Mouse (Mus musculus) gonadal fat pad, adult 2 months (tissue): ENCODE measurements around the gene Paqr9. TPM values are rescaled to one million over a fixed set of nuclear protein-coding genes. Genes with fewer than 3 reads are reported as not detected.

ENCODE experiments used
- DNase-seq: peaks from one replicate; pipeline ENCODE4 v3.0.0-alpha.2; 2012; ENCODE audit warnings: low read depth
- polyA plus RNA-seq: library from polyadenylated mRNA; depleted of rRNA; stranded (reverse); fragments of >200 nt; gene quantifications from 2 replicates; pipeline ENCODE4 v1.2.3, GENCODE M21; 2012

Paqr9 gene
- polyA plus RNA-seq, 1 experiment = 28.0 TPM

DNA sequence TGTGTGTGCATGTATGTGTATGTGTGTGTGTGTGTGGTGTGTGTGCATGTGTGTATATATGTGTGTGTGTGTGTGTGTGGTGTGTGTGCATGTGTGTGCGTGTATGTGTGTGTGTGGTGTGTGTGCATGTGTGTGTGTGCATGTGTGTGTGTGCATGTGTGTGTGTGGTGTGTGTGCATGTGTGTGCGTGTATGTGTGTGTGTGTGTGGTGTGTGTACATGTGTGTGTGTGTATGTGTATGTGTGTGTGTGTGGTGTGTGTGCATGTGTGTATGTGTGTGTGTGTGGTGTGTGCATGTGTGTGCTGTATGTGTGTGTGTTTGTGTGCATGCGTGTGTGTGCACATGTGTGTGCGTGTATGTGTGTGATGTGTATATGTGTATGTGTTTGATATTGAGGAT, 14.9 kb upstream of the Paqr9 start:
- DNase-seq = no peak

DNA sequence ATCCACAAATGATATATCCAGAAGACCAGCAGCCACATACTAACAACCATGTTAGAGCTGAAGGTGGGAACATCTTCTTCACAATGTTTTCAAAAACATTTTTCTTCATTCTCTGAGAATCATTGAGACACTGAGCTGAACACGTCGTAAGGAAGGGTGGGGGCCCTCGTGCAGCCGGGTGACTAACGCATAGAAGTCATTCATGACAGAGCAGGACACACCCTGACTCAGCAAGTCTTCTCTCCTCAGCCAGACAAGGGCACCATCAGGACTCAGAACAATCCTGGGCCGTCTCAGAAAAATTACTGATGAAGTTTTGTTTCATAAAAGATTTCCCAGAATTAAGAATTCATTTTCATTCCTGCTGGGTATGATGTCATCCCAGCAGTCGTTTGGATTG, 12.8 kb upstream of the Paqr9 start:
- no peak for DNase-seq

DNA sequence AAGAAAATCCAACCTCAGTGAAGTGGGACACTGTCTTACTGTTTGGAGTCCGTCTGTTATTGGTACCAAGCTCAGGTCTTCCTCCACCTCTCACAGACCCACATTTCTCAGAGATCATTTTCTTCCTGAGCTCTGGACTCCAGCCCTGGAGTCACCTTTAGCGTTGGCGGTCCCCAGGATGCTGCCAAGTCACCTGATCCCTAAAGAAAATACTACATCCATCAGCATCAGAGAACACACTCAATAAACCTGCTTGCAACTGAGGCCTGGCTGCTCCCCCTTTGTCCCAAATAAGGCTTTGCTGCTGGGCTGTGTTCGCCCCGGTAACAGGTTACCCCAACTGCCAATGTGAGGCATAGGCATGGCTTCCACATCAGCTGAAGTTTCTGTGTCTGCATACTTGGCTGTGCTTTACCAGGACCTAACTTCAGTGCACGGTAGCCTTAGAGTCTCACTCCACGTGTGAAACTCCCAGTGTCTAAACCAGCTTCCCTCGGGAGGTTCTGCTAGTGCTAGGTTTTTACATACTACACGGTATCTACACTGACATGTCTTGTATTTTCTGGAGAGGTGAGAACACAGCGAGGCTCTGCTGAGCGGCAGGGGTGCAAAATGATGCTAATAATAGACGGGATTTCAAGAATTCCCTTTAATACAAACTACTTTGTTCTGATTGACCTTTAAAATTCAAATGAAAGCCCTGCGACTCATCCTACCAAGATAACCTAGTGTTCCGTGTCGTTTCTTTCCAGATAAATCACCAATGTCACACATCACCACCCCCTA, 9.6 kb upstream of the Paqr9 start:
- DNase-seq = no peak

DNA sequence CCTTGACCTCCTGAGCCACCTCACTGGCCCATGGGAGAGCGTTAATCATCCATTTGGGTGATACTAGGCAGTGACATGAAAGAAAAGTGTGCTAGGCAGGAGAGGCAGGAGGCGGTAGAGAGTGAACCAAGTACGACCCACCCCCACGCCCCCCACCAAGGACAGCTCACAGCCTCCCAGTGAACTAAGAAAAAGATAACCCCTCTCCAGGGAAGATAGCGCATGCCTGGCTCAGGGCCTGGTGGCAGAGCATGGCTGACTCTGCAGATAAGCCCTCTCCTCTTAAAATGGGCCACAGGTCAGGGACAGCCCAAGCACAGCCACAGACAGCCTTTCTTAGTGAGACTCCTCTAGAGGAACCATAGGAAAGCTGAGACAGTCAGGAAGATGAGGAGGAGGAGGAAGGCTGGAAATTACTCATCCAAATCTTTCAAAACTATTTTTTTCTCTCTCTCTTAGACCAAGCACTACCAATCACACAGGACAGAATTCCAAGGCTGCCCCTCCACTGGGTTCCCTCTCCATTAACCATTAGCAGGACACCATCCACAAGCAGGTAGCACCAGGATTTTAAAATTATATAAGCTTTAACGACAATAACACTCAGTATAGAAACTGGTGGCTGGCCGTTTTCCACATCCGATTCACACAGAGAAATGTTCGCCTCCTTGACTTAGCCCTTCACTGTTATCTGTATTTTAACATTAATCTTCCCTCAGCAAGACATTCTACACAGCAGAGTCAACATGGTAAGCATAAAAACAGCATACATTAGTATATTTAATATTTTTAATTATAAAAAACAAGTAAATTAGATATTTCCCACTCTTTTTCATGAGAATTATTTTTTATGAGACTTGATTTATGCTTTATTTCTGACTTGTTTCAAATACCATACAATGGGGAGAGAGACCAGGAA, 8.3 kb upstream of the Paqr9 start:
- DNase-seq = no peak

DNA sequence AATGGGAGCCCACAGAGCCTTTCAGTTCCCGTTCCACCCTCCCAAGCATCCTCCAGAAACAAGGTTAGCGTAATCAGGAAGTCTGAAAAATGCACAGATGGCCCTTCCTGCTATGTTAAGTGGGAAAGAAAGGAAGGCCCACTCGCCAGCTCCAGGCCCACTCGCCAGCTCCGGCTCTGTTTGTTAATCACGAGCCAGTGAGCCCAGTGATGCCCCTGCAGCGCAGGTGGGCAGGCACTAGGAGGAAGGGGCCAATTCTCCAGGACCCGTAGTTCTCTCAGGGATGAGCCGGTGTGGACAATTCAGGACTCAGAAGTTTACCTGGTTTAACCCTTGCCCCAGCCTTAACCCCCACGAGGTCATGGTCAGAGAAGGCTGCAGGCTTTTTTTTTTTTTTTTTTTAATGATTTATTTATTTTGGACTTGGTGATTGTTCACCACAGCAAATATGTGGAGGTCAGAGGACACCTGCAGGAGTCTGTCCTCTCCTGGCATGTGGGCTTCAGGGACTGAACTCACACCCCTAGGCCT, 7.2 kb upstream of the Paqr9 start:
- DNase-seq = no peak

DNA sequence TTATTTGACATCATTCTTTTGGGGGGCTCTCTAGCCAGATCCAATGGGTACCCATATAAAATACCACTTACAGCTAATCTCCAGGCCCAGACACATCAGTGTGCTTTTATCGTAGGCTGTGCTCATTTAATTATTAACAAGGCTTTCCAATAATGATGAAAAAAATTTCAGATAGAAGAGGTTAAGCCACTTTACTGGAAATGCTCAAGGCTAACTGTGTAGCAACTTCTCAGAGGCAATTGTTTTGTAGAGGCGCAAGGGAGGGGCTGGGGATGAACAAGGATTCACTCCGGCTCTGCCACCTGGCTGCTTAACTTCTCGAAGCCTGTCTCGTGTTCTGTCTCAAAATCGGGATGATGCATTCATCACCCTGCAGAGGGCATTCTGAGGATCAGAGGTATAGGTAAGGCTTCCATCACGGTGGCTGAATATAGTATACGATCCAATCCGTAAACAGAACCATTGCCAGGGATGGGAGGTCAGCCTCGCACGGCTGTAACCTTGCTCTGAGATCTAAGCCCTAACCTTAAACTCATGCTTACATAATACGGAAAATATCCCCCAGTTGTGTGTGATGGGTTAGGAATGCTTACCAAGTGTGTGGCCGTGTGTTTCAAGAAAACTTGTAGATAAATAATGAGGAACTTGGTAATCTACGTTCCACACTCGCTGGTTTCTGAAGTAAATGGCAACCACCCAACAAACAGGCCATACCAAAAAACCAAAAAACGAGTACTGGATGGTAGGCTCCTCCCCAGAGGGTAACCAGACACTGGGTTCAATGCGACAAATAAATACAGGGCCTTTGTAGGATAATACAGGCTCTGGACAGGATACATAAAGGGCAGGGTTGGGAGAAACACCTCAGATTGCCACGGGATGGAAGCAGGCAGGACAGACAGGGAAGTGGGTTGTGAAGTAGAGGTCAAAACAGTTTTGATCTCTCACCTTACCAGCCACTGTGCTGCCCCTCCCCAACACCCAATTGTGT, 4.9 kb upstream of the Paqr9 start:
- DNase-seq = no peak

DNA sequence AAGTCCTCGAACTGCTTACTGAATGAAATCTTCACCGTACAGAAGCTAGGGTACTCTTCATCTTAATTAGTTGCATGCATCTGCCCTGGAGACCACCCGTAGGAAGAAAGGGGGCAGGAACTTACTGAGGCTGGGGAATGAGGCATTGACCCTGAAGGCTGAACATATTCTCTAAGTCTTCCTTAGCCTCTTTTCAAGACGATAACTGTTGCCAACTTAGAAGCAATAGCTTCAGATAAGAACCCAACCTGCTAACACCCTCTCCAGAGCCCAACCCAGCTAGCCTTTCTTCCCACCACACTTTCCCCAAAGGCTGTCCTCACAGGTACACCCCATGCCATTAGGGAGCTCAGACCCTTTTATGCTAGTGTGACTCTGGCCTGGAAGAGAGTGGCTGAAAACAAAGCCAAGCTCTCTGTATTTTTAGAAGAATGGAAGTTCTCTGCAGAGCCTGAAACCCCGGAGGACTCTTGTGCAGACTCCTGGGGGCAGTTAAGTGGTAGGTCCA, 4.2 kb upstream of the Paqr9 start:
- DNase-seq = no peak

DNA sequence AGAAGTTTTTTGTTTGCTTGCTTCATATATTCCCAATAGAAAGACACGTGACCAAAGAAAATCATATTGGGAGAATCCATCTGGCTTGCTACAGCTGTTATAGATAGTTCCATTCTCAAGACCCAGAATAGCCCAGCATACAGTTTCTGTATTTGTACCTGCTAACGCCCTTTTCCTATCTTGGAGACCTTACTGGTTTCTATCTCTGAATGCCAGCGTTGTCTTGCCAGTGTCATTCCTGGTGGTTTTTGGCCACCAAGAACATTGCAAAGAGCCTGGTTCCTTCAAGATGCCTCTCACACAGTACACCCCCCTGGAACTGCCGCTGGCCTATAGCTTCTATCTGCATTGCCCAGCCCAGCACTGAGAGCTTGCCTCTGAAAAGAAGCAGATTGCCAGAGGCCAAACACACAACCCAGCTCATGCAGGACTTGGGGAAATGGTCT, 3.4 kb upstream of the Paqr9 start:
- DNase-seq = no peak

DNA sequence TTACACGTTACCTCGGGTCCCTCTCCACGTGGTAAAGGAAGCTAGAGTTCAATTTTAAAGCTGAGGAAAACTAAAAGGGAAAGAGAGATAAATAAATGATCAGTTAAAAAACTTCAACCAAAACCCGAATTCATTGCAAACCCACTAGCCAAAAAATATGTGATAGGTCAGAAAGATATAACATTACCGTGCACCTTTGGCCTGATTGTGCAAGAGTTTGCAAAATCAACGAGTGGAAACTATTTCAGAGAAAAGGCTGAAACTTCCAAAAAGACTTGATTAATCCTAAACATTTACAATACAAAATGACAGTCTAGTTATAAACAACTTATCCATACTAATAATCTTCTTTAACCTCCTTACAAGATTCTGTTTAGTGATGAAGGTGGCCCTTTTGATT, 1.7 kb upstream of the Paqr9 start:
- DNase-seq = no peak

DNA sequence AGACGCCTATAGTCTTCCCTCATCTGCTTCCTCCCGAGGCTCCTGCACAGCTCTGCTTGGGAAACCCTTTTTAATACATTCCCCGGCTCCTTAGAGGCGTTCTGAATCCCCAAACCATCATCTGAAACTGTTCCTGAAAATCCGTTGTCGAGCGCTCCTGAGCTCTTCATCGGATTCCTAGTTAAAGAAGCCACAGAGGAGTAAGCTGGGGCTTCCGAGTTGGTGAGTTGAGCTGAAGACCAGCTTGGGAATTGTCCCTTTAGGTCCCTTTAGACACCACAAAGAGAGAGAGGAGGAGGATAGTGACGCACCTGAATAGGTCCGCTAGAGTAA, 765 bp upstream of the Paqr9 start:
- no peak for DNase-seq

DNA sequence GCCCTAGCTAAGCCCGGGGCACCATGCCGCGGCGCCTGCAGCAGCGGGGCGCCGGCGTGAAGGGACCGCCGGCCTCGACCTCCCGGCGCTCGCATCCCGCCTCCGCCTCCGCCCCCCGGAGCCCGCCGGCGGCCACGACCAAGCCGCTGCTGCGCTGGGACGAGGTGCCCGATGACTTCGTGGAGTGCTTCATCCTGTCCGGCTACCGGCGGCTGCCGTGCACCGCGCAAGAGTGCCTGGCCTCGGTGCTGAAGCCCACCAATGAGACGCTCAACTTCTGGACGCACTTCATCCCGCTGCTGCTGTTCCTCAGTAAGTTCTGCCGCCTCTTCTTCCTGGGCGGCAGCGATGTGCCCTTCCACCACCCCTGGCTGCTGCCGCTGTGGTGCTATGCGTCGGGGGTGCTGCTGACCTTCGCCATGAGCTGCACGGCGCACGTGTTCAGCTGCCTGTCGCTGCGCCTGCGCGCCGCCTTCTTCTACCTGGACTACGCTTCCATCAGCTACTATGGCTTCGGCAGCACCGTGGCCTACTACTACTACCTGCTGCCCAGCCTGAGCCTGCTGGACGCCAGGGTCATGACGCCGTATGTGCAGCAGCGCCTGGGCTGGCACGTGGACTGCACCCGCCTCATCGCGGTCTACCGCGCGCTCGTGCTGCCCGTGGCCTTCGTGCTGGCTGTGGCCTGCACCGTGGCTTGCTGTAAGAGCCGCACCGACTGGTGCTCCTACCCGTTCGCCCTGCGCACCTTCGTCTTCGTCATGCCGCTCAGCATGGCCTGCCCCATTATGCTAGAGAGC, 679 bp downstream of the Paqr9 start:
- DNase-seq = no peak

DNA sequence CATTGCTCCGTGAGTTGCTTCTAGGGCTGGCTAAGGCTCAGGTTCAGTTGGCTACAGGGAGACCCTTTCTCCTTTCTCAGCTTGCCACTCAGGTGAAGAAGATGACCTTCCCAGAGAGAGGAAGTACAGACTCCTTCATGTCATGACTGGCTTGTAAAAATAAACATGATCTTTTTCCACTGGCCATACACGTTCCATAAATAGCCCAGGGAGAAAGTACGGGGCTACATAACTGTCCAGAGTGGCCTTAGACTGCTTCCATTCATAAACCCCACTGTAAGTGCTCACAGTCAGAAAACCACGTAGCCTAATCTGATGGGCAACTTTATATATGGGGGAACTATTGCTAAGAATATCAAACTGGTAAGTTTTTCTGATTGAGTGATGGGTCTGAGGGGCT, 4.6 kb downstream of the Paqr9 start:
- DNase-seq = no peak

DNA sequence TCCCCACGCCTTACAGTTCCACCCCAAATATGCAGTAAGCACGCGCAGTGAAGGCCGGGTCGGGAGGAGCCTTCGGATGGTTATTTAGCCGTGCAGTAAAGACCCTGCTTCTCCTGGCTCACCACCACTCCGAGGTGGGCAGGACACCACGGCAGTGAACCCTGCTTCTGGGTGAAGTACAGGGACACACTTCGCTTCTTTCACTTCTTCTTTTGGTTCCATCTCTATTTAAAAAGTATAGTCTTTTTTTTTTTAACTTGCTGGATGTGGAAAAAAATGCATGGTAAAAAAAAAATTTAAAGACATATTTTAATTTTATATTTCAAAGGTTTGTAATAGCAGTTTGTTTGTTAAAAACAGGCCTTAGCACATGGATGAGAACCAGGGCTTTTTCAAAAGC, 6.9 kb downstream of the Paqr9 start:
- no peak for DNase-seq

DNA sequence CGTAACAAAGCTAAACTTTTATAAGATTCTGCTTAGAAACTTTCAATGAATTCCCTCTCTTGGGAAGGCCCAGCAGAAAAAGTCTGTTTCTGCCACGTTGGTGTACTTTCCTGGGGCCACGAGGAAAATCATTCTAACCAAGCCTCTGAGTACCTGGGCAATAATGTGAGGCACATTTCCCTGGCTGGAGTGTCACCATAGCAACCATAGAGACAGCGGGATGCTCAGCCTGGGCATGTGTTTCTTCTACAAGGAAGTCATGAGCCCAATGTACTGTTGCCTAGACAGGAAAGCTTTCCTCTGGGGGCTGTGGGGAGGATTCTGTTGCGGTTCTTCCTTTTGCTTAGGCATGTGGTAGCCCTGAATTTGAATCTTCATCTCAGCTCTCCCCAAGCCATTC, 7.5 kb downstream of the Paqr9 start:
- no peak for DNase-seq

DNA sequence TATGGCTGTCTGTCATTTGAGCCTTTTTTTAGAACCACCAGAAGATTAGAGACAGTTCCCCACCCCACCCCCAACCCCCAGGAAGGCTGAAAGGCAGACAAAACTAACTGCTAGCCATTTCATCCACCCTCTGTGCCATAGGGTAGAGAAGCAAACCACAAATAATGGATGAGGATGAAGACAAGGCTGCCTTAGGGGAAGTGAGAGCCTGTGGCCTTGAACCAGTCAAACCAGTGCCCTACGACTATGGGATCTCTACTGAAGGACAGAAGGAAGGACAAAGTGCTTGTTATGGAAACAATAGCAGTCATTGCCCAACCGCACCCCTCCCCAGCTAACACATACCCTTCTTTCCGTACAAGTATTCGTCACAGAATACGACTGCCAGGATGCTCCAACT, 9.8 kb downstream of the Paqr9 start:
- no peak for DNase-seq

DNA sequence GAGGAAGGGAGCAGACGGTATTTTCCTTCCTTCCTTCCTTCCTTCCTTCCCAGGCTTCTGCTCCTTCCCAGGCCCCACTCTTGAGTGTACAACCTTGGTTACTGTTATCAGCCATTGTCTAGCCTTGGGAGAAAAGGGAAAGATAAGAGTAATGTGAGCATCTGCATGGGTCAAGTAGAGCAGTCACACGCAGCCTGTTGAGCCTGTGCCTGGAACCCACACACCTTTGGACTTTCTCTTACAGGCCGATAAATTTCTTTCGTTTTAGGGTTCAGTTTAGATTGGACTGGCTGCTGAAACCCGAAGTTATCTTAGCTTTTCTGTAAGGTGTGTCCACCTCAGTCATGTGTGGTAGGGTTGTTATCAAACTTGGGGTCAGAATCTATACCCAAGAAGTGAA, 10.5 kb downstream of the Paqr9 start:
- no peak for DNase-seq

DNA sequence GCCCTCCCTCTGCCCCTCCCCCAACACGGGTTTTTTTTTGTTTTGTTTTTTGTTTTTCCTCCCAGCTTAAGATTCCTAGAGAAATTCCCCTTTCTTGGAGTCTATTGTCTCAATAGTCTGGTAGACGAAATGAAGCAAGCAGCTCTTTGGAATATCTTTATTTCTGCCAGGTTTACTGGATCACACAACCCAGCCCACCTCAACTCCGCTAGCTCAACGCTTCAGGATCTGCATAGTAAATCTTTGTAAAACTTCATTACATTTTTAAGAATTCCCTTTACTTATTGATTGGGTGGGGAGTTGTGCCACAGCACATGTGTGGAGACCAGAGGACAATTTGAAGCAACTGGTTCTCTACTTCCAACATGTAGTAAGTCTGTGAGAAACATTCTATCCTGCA, 11.1 kb downstream of the Paqr9 start:
- no peak for DNase-seq

DNA sequence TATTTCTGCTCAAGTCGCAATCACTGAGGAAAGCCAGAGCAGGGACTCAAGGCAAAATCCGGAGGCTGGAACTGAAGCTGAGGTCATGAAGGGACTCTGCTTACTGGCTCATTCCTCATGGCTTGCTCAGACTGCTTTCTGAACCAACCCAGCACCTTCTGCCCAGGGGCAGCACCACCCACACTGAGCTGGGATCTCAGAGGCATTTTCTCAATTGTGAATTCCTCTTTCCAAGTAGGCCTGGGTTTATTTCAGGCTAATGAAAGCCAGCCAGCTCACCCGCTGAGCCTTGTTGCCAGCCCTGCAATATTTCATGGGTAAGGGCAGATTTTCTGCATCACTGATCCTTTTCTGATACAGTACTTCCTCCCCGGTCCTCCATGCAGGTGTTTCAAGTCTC, 12.0 kb downstream of the Paqr9 start:
- DNase-seq = peak; percentile 63

DNA sequence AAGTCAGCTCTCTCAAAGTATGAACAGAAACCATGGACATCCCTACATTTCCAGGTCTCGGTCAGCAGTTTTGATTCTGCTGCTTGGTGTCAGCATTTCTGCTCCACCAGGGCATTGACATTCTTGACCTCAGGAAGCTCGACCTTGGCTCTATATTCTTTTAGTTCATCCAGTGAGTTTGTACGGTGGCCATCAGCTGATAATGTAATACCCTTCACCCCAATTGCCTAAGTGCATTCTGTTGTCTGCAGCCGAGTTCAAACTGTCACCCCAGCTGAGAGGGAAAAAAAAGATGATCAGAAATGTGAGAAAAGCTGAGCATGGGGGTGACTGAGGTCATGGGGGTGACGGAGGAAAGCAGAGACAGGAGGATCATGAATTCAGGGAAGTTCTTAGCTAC, 13.1 kb downstream of the Paqr9 start:
- DNase-seq = no peak

DNA sequence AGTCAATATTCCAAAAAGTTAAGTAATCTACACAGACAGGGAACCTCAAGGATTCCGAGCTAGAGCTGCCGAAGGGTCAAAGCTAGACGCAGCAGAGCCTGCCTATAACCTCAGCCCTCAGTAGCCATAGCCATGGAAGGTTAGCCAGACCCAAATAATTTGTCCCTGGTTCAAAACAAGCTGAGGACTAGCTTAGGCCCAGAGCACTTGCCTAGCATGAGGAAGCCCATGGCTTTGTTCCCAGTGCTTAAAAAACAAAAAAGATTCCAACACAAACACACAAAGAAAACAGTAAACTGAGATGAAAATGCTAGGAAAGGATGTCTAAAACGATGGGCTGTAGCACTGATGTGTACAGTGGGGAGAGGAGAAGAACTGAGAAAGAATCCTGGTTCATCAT, 14.7 kb downstream of the Paqr9 start:
- DNase-seq = no peak

DNA sequence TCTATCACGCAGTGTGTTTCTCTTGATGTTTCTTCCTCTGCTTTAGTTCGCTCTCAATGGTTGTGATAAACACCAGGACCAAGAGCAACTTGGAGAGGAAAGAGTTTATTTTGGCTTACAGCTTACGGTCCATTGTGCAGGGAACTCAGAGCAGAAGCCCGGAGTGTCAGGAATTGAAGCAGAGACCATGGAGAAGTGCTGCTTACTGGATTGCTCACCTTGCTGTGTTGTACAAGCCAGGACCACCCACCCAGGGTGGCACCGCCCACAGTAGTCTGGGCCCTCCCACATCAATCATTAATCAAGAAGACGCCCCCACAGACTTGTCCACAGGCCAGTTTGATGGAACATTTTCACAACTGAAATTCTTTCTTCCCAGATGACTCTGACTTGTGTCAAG, 18.0 kb downstream of the Paqr9 start:
- no peak for DNase-seq
